Mouse (Mus musculus): ENCODE results near the gene Elane. TPM values are rescaled to one million over a fixed set of nuclear protein-coding genes. Genes with fewer than 3 reads are reported as not detected.
"Not testable (repeated sequence)": the region's sequence is repeated elsewhere in the genome, so short reads cannot be mapped to it uniquely, and the experiment has no call there.

The Elane gene
- polyA plus RNA-seq, 1 experiment from 2014 or later, result 0.53 TPM

- ATAC-seq (ENCODE audit: low FRiP score, low read depth), result no peak
- H3K27me3 ChIP-seq (replicated peaks), result peaks cover 4% of the 10 kb centered on the region; the same call in 1 of the 2 replicates
- H3K36me3 ChIP-seq, result peaks cover 14% of the 10 kb centered on the region
- no peak within 1 kb of the TSS for H3K4me3 ChIP-seq
- no peaks in the 10 kb centered on the region for H3K9me3 ChIP-seq
- H3K4me1 ChIP-seq, result no peaks in the 10 kb centered on the region
- H3K9ac ChIP-seq, result no peak within 1 kb of the TSS
- H3K4me2 ChIP-seq (replicated peaks), result no peak within 1 kb of the TSS
- H3K27ac ChIP-seq, result no peak within 1 kb of the TSS
- WGBS, result 43% methylated on average over 5 of the region's 5 CpGs
These were observed 4.6 kb downstream of the Elane start, which contains the start of gene Cfd for GRCm38 (mm10) chr10:79890670-79891069. Cfd (plus strand) TSS chr10:79890853.

- H3K36me3 ChIP-seq, result peaks cover 33% of the 10 kb centered on the region
- H3K9me3 ChIP-seq; H3K27me3 ChIP-seq (replicated peaks); H3K4me3 ChIP-seq; H3K27ac ChIP-seq; H3K9ac ChIP-seq; H3K4me2 ChIP-seq (replicated peaks); H3K4me1 ChIP-seq: not testable (repeated sequence)
- WGBS, result 45% methylated on average over 22 of the region's 22 CpGs
- 0 out of 2 replicates have a peak, but pooled peaks have one; percentile 39 for ATAC-seq (ENCODE audit: low FRiP score, low read depth)
These were observed 6.5 kb downstream of the Elane start for GRCm38 (mm10) chr10:79892451-79893118.

GRCm38 (mm10) chr10:79896306-79896705 is 10.3 kb downstream of the Elane start:
- H3K4me2 ChIP-seq (replicated peaks), result no peak overlapping the region
- WGBS, result 90% methylated on average over 16 of the region's 16 CpGs
- H3K36me3 ChIP-seq, result peaks cover 48% of the 10 kb centered on the region
- no peaks in the 10 kb centered on the region for H3K9me3 ChIP-seq
- H3K4me3 ChIP-seq, result no peak overlapping the region
- no peak overlapping the region for H3K9ac ChIP-seq
- peaks cover 17% of the 10 kb centered on the region for H3K27me3 ChIP-seq (replicated peaks)
- H3K27ac ChIP-seq, result no peak overlapping the region
- ATAC-seq (ENCODE audit: low FRiP score, low read depth), result no peak
- peaks cover 9% of the 10 kb centered on the region for H3K4me1 ChIP-seq

- Histone ChIP-seq H3K9me3 (no peaks in the 10 kb centered on the region), H3K4me3 (no peak overlapping the region), H3K9ac (no peak overlapping the region), H3K27ac (no peak overlapping the region), H3K36me3 (peaks cover 48% of the 10 kb centered on the region), H3K4me2 (replicated peaks) (no peak overlapping the region), H3K4me1 (peaks cover 12% of the 10 kb centered on the region), H3K27me3 (replicated peaks) (peaks cover 17% of the 10 kb centered on the region)
- WGBS, result 88% methylated on average over 13 of the region's 13 CpGs
- ATAC-seq (ENCODE audit: low FRiP score, low read depth), result no peak
These were observed 10.8 kb downstream of the Elane start for GRCm38 (mm10) chr10:79896814-79897213.

- Histone ChIP-seq H3K27ac (no peak overlapping the region), H3K36me3 (peaks cover 52% of the 10 kb centered on the region), H3K9ac (no peak overlapping the region), H3K4me2 (replicated peaks) (no peak overlapping the region), H3K4me3 (no peak overlapping the region), H3K4me1 (peaks cover 12% of the 10 kb centered on the region), H3K9me3 (no peaks in the 10 kb centered on the region), H3K27me3 (replicated peaks) (peaks cover 17% of the 10 kb centered on the region)
- WGBS, result 51% methylated on average over 20 of the region's 20 CpGs
- no peak for ATAC-seq (ENCODE audit: low FRiP score, low read depth)
These were observed 11.5 kb downstream of the Elane start for GRCm38 (mm10) chr10:79897316-79898245.

GRCm38 (mm10) chr10:79900951-79901410 is 14.9 kb downstream of the Elane start:
- H3K36me3 ChIP-seq, result peaks cover 61% of the 10 kb centered on the region
- no peak overlapping the region for H3K4me3 ChIP-seq
- peaks cover 12% of the 10 kb centered on the region for H3K4me1 ChIP-seq
- H3K9ac ChIP-seq, result peak overlapping the region; percentile 3; the same call in 1 of the 2 replicates
- H3K27me3 ChIP-seq (replicated peaks), result peaks cover 14% of the 10 kb centered on the region; the same call in 1 of the 2 replicates
- 0 out of 2 replicates have a peak overlapping the region, but pooled peaks have one; percentile 7 for H3K4me2 ChIP-seq (replicated peaks)
- ATAC-seq (ENCODE audit: low FRiP score, low read depth), result peak; percentile 69
- no peak overlapping the region for H3K27ac ChIP-seq
- WGBS, result 8% methylated on average over 2 of the region's 2 CpGs
- no peaks in the 10 kb centered on the region for H3K9me3 ChIP-seq

DNA sequence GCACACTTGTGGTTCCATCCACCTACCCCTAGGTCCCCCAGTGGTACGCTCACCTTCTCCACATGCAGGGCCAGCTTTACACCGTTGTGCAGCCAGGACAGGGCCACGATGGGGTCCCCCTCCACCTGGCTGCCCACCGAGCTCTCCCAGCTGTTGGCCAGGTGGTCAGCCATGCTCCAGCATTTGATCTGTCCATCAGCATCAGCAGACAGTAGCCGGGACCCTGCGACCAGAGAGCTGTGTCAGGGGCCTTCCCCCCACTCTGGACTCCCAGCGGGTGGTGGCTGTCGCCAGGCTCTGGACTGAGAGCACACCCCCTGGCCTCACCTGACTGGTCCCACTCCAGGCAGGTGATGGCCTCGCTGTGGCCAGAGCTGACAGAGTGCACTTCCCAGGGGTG is 20.7 kb downstream of the Elane start:
- Histone ChIP-seq H3K4me3 (no peak overlapping the region), H3K27me3 (replicated peaks) (no peaks in the 10 kb centered on the region), H3K27ac (no peak overlapping the region), H3K4me2 (replicated peaks) (no peak overlapping the region), H3K9ac (no peak overlapping the region), H3K9me3 (no peaks in the 10 kb centered on the region), H3K36me3 (peaks cover 52% of the 10 kb centered on the region), H3K4me1 (0 out of 2 replicates have a peak, but pooled peaks cover 5% of the 10 kb centered on the region)
- no peak for ATAC-seq (ENCODE audit: low FRiP score, low read depth)
- 95% methylated on average over 9 of the region's 9 CpGs for WGBS

- 92% methylated on average over 10 of the region's 10 CpGs for WGBS
- Histone ChIP-seq H3K4me1 (0 out of 2 replicates have a peak, but pooled peaks cover 5% of the 10 kb centered on the region), H3K27me3 (replicated peaks) (no peaks in the 10 kb centered on the region), H3K9me3 (no peaks in the 10 kb centered on the region), H3K36me3 (peaks cover 57% of the 10 kb centered on the region), H3K27ac (no peak overlapping the region), H3K4me3 (no peak overlapping the region), H3K4me2 (replicated peaks) (no peak overlapping the region), H3K9ac (no peak overlapping the region)
- ATAC-seq (ENCODE audit: low FRiP score, low read depth), result no peak
These were observed 21.4 kb downstream of the Elane start for GRCm38 (mm10) chr10:79907415-79907814.

GRCm38 (mm10) chr10:79908167-79909091 is 22.4 kb downstream of the Elane start, which contains the start of gene Med16:
Med16 (minus strand) TSS chr10:79908923.
- H3K4me2 ChIP-seq (replicated peaks), result peak within 1 kb of the TSS; percentile 53
- H3K27ac ChIP-seq, result peak within 1 kb of the TSS; percentile 90
- WGBS, result 2% methylated on average over 52 of the region's 52 CpGs
- peak within 1 kb of the TSS; percentile 83 for H3K9ac ChIP-seq
- H3K9me3 ChIP-seq, result no peaks in the 10 kb centered on the region
- H3K4me1 ChIP-seq, result 0 out of 2 replicates have a peak, but pooled peaks cover 5% of the 10 kb centered on the region
- peaks cover 51% of the 10 kb centered on the region for H3K36me3 ChIP-seq
- no peaks in the 10 kb centered on the region for H3K27me3 ChIP-seq (replicated peaks)
- H3K4me3 ChIP-seq, result peak within 1 kb of the TSS; percentile 68
- ATAC-seq (ENCODE audit: low FRiP score, low read depth), result peak; percentile 93

DNA sequence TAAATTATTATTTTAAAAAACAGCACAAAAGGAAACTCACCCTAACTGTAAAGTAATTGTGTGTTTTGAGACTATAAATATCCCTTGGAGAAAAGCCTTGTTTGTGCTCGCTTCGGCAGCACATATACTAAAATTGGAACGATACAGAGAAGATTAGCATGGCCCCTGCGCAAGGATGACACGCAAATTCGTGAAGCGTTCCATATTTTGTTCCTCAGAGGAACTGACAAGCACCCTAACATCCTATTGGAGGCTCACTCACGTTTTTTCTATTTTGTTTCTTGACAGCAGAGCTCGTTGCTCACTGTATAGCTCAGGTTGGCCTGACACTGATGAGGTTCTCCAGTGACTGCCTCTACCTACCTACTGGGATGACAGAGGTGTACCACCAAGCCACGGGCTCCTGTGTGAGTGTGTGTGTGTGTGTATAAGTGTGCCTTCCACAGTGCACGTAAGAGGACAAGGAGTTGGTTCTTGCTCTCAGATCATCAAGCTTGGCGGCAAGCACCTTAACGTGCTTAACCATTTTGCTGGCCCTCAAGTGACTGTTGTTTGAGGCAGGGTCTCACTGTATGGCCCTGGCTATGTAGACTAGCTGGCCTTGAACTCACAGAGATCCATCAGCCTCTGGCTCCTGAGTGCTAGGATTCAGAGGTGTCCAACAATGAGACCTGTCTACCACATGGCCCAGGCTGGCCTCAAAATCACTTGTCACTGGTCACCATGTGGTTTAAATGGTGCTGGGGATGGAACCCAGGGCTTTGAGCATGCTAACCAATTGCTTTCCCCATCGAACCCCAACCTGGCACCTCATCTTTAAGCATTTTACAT is 23.3 kb downstream of the Elane start:
- Histone ChIP-seq H3K36me3 (peaks cover 45% of the 10 kb centered on the region), H3K9ac (no peak overlapping the region), H3K4me2 (replicated peaks) (peak overlapping the region; percentile 38), H3K4me3 (no peak overlapping the region), H3K9me3 (no peaks in the 10 kb centered on the region), H3K4me1 (0 out of 2 replicates have a peak, but pooled peaks cover 5% of the 10 kb centered on the region), H3K27me3 (replicated peaks) (no peaks in the 10 kb centered on the region), H3K27ac (peak overlapping the region; percentile 15)
- ATAC-seq (ENCODE audit: low FRiP score, low read depth), result peak; percentile 49
- 24% methylated on average over 14 of the region's 14 CpGs for WGBS

Measured in neural tube, embryonic 12.5 days (tissue).